Mouse (Mus musculus): ENCODE results near the gene Hivep3. TPM values are rescaled to one million over a fixed set of nuclear protein-coding genes. Genes with fewer than 3 reads are reported as not detected.

Gene Hivep3
- total RNA-seq, 2 experiments from 2014 or later, result 47.2 to 47.5 TPM

GRCm38 (mm10) chr4:119759574-119760233, 26.1 kb downstream of the Hivep3 start:
- peak; percentile 32 to 66 for DNase-seq (ENCODE audit: low spot score in 2 of 2)

GRCm38 (mm10) chr4:119760820-119761219, 27.2 kb downstream of the Hivep3 start:
- DNase-seq (ENCODE audit: low spot score in 2 of 2), result peak in 1 of 2 experiments; percentile 19

GRCm38 (mm10) chr4:119761459-119762121, 28.0 kb downstream of the Hivep3 start:
- peak in 1 of 2 experiments; percentile 53 for DNase-seq (ENCODE audit: low spot score in 2 of 2)

GRCm38 (mm10) chr4:119762171-119762570, 28.6 kb downstream of the Hivep3 start:
- peak in 1 of 2 experiments; percentile 44 for DNase-seq (ENCODE audit: low spot score in 2 of 2)

- DNase-seq (ENCODE audit: low spot score in 2 of 2), result no peak
Measured at GRCm38 (mm10) chr4:119768046-119768445, 34.5 kb downstream of the Hivep3 start.

- DNase-seq (ENCODE audit: low spot score in 2 of 2), result no peak
Measured at GRCm38 (mm10) chr4:119775913-119776312, 42.3 kb downstream of the Hivep3 start.

- no peak for DNase-seq (ENCODE audit: low spot score in 2 of 2)
Measured at GRCm38 (mm10) chr4:119777146-119777545, 43.6 kb downstream of the Hivep3 start.

GRCm38 (mm10) chr4:119779561-119780400, 46.2 kb downstream of the Hivep3 start:
- DNase-seq (ENCODE audit: low spot score in 2 of 2), result peak in 1 of 2 experiments; percentile 9

- no peak for DNase-seq (ENCODE audit: low spot score in 2 of 2)
Measured at GRCm38 (mm10) chr4:119780881-119781280, 47.3 kb downstream of the Hivep3 start.

GRCm38 (mm10) chr4:119784959-119785358, 51.4 kb downstream of the Hivep3 start:
- no peak for DNase-seq (ENCODE audit: low spot score in 2 of 2)

GRCm38 (mm10) chr4:119786307-119786706, 52.7 kb downstream of the Hivep3 start:
- DNase-seq (ENCODE audit: low spot score in 2 of 2), result no peak

GRCm38 (mm10) chr4:119786721-119787120, 53.1 kb downstream of the Hivep3 start:
- no peak for DNase-seq (ENCODE audit: low spot score in 2 of 2)

GRCm38 (mm10) chr4:119788746-119789145, 55.2 kb downstream of the Hivep3 start:
- peak in 1 of 2 experiments; percentile 55 for DNase-seq (ENCODE audit: low spot score in 2 of 2)

- no peak for DNase-seq (ENCODE audit: low spot score in 2 of 2)
Measured at GRCm38 (mm10) chr4:119789495-119790148, 56.0 kb downstream of the Hivep3 start.

- DNase-seq (ENCODE audit: low spot score in 2 of 2), result no peak
Measured at GRCm38 (mm10) chr4:119798891-119799290, 65.3 kb downstream of the Hivep3 start.

- no peak for DNase-seq (ENCODE audit: low spot score in 2 of 2)
Measured at GRCm38 (mm10) chr4:119806556-119806955, 73.0 kb downstream of the Hivep3 start.

- DNase-seq (ENCODE audit: low spot score in 2 of 2), result no peak
Measured at GRCm38 (mm10) chr4:119807359-119807758, 73.8 kb downstream of the Hivep3 start.

GRCm38 (mm10) chr4:119809245-119809644, 75.7 kb downstream of the Hivep3 start:
- DNase-seq (ENCODE audit: low spot score in 2 of 2), result peak in 1 of 2 experiments; percentile 74

GRCm38 (mm10) chr4:119812775-119813174, 79.2 kb downstream of the Hivep3 start:
- DNase-seq (ENCODE audit: low spot score in 2 of 2), result peak; percentile 26 to 54

GRCm38 (mm10) chr4:119813500-119814184, 80.1 kb downstream of the Hivep3 start:
- DNase-seq (ENCODE audit: low spot score in 2 of 2), result no peak

All from layer of hippocampus, adult 18-20 months (tissue).